Comparison of ENCODE assay signal across 9 mouse cellular contexts in the genomic region with DNA sequence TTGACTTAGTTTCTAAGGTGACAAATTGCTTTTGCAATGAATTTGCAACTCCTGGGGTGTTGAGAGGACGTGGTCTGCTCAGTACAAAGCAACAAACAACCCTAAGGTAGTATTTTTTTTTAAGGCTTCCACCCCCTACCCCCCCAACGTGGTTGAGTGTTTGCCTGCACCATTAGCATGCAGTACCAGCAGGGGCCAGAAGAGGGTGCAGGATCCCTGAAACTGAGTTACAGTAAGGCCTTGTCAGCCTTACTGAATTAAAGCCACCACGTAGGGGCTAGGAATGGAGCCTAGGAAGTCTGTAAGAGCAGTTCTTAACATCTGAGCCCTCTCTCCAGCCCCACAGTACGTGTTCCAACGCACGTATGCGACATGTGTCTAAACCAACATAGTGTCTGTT. TPM values are rescaled to one million over a fixed set of nuclear protein-coding genes. Genes with fewer than 3 reads are reported as not detected.
A peak's percentile ranks its signal among the peaks of the same experiment; 100 is the strongest.
DNase-seq lines count a peak whose midpoint lies in the region; ATAC-seq and TF ChIP-seq lines count a peak whose summit lies in the region.
"Had no signal": no experiment of that assay in that cellular context is flagged by ENCODE, and none has a peak within 500 bp of the region (broad histone marks: within the 10 kb centered on the region; RNA-seq: fewer than 3 reads in every experiment).

No protein-coding gene starts in this region.

- TF ChIP-seq EP300 in lung, postnatal 0 days (IDR thresholded peaks at IDR 0.05) = no peak

- H3K9me3 ChIP-seq in forebrain, embryonic 11.5 days (ENCODE audit: control insufficient read depth, low read length) = no peaks in the 10 kb centered on the region
- no peaks in the 10 kb centered on the region for H3K9me3 ChIP-seq in forebrain, embryonic 13.5 days (replicated peaks)
- no peaks in the 10 kb centered on the region for H3K9me3 ChIP-seq in lung, postnatal 0 days (ENCODE audit: low read length)

- H3K27me3 ChIP-seq in forebrain, embryonic 11.5 days (ENCODE audit: control insufficient read depth, insufficient read depth, low read length) = no peaks in the 10 kb centered on the region
- H3K27me3 ChIP-seq in forebrain, embryonic 13.5 days = no peaks in the 10 kb centered on the region
- H3K27me3 ChIP-seq in lung, postnatal 0 days (replicated peaks; ENCODE audit: insufficient read depth, low read length) = no peaks in the 10 kb centered on the region
- H3K27me3 ChIP-seq: limb, embryonic 12.5 days had no signal

- no peak overlapping the region for H3K27ac ChIP-seq in forebrain, embryonic 11.5 days (ENCODE audit: low read depth, low read length)
- no peak overlapping the region for H3K27ac ChIP-seq in forebrain, embryonic 13.5 days
- no peak overlapping the region for H3K27ac ChIP-seq in embryonic fibroblast, embryonic 13.5 days (ENCODE audit: insufficient read depth, low read length)
- no peak overlapping the region for H3K27ac ChIP-seq in lung, postnatal 0 days (ENCODE audit: low read length)
- H3K27ac ChIP-seq: limb, embryonic 12.5 days had no signal

- peak; percentile 84 for DNase-seq in forebrain, embryonic 11.5 days (ENCODE audit: low spot score)
- peak; percentile 20 for DNase-seq in lung, adult 2 months
- no peak for DNase-seq in lung, adult 18-20 months
- peak; percentile 84 for DNase-seq in R1 (ENCODE audit: low read depth, low spot score)
- DNase-seq in lung, postnatal 0 days (ENCODE audit: low spot score) = peak; percentile 56
- peak; percentile 34 for DNase-seq in testis, postnatal 14 days (ENCODE audit: low spot score)

- no peak for ATAC-seq in forebrain, embryonic 11.5 days (replicated peaks; ENCODE audit: low FRiP score)
- ATAC-seq in forebrain, embryonic 13.5 days = no peak
- ATAC-seq in lung, postnatal 0 days = no peak; the same call in 1 of the 2 replicates

- H3K4me3 ChIP-seq in forebrain, embryonic 11.5 days (ENCODE audit: low read depth, low read length) = no peak overlapping the region
- no peak overlapping the region for H3K4me3 ChIP-seq in forebrain, embryonic 13.5 days
- no peak overlapping the region for H3K4me3 ChIP-seq in lung, adult 2 months (replicated peaks; ENCODE audit: extremely low read depth, low read depth, low read length)
- H3K4me3 ChIP-seq in embryonic fibroblast, embryonic 13.5 days (ENCODE audit: insufficient read depth, low read length) = no peak overlapping the region
- H3K4me3 ChIP-seq in lung, postnatal 0 days (ENCODE audit: low read depth, low read length) = no peak overlapping the region
- H3K4me3 ChIP-seq: limb, embryonic 12.5 days had no signal

- peak; percentile 84 for TF ChIP-seq CTCF in lung, adult 2 months (IDR thresholded peaks at IDR 0.05; ENCODE audit: insufficient read depth, low read length)
- TF ChIP-seq CTCF in embryonic fibroblast, embryonic 13.5 days (IDR thresholded peaks at IDR 0.05; ENCODE audit: borderline replicate concordance, insufficient read depth, low read length) = peak; percentile 50; the same call in 1 of the 2 replicates
- peak; percentile 86 for TF ChIP-seq CTCF in lung, postnatal 0 days (IDR thresholded peaks at IDR 0.05)

- WGBS in forebrain, embryonic 11.5 days = 36% methylated on average over 7 of the region's 7 CpGs
- 24% methylated on average over 7 of the region's 7 CpGs for WGBS in forebrain, embryonic 13.5 days
- WGBS in lung, adult 2 months = 34% methylated on average over 7 of the region's 7 CpGs
- WGBS in lung, postnatal 0 days = 25% methylated on average over 7 of the region's 7 CpGs

- H3K4me2 ChIP-seq in forebrain, embryonic 11.5 days (ENCODE audit: low read depth, low read length, severe bottlenecking) = no peak overlapping the region
- no peak overlapping the region for H3K4me2 ChIP-seq in forebrain, embryonic 13.5 days
- no peak overlapping the region for H3K4me2 ChIP-seq in lung, postnatal 0 days (replicated peaks; ENCODE audit: low read depth, low read length)
- H3K4me2 ChIP-seq: limb, embryonic 12.5 days had no signal

- no peaks in the 10 kb centered on the region for H3K36me3 ChIP-seq in forebrain, embryonic 11.5 days (ENCODE audit: control insufficient read depth, insufficient read depth, low read length)
- no peaks in the 10 kb centered on the region for H3K36me3 ChIP-seq in forebrain, embryonic 13.5 days (ENCODE audit: poor library complexity, severe bottlenecking)
- no peaks in the 10 kb centered on the region for H3K36me3 ChIP-seq in lung, postnatal 0 days (ENCODE audit: insufficient read depth, low read length)
- H3K36me3 ChIP-seq: limb, embryonic 12.5 days had no signal

- TF ChIP-seq POLR2A in lung, adult 2 months (IDR thresholded peaks at IDR 0.05; ENCODE audit: borderline replicate concordance, extremely low read depth, low read depth, low read length) = no peak
- TF ChIP-seq POLR2A in embryonic fibroblast, embryonic 13.5 days (IDR thresholded peaks at IDR 0.05; ENCODE audit: low read depth, low read length) = no peak

- H3K4me1 ChIP-seq in forebrain, embryonic 11.5 days (replicated peaks; ENCODE audit: control insufficient read depth, insufficient read depth, low read length) = no peaks in the 10 kb centered on the region
- no peaks in the 10 kb centered on the region for H3K4me1 ChIP-seq in forebrain, embryonic 13.5 days
- no peaks in the 10 kb centered on the region for H3K4me1 ChIP-seq in lung, adult 2 months (ENCODE audit: control insufficient read depth, insufficient read depth, low read length)
- H3K4me1 ChIP-seq in embryonic fibroblast, embryonic 13.5 days (ENCODE audit: control insufficient read depth, insufficient read depth, low read length) = no peaks in the 10 kb centered on the region
- no peaks in the 10 kb centered on the region for H3K4me1 ChIP-seq in lung, postnatal 0 days (ENCODE audit: insufficient read depth, low read depth, low read length)

- H3K9ac ChIP-seq in forebrain, embryonic 11.5 days (ENCODE audit: low read length) = no peak overlapping the region
- H3K9ac ChIP-seq in forebrain, embryonic 13.5 days = no peak overlapping the region
- H3K9ac ChIP-seq in lung, postnatal 0 days (replicated peaks; ENCODE audit: low read depth) = no peak overlapping the region
- H3K9ac ChIP-seq: limb, embryonic 12.5 days had no signal

RNA-seq across cellular contexts. Expression of a gene that starts 3.5 kb away (rescaled TPM):
- 0.09 and 0.23 TPM in 2 replicates for polyA plus RNA-seq in forebrain, embryonic 11.5 days (2014; fragmentation: Nextera tagmentation; extraction: Ambion mirVana)
- 0.40 and 0.57 TPM in 2 replicates for polyA plus RNA-seq in forebrain, embryonic 13.5 days (2015; fragmentation: Nextera tagmentation; extraction: Ambion mirVana)
- 0.72 and 1.3 TPM in 2 replicates for polyA plus RNA-seq in lung, adult 2 months (2012; rRNA removed)
- polyA plus RNA-seq in embryonic fibroblast, embryonic 13.5 days (2011; ENCODE audit: insufficient read length, low read depth, missing spikeins) = not detected in 2 replicates
- polyA plus RNA-seq in lung, postnatal 0 days (2015; fragmentation: Nextera tagmentation; extraction: Ambion mirVana) = 0.21 TPM in 2 replicates

RNA-seq across cellular contexts. Expression of a gene that starts 29.8 kb away (rescaled TPM):
- not detected in 2 replicates for polyA plus RNA-seq in forebrain, embryonic 11.5 days (2014; fragmentation: Nextera tagmentation; extraction: Ambion mirVana)
- 0.22 and 0.67 TPM in 2 replicates for polyA plus RNA-seq in forebrain, embryonic 13.5 days (2015; fragmentation: Nextera tagmentation; extraction: Ambion mirVana)
- 3.3 and 3.6 TPM in 2 replicates for polyA plus RNA-seq in lung, adult 2 months (2012; rRNA removed)
- polyA plus RNA-seq in embryonic fibroblast, embryonic 13.5 days (2011; ENCODE audit: insufficient read length, low read depth, missing spikeins) = not detected in 2 replicates
- polyA plus RNA-seq in lung, postnatal 0 days (2015; fragmentation: Nextera tagmentation; extraction: Ambion mirVana) = 2.0 TPM in 2 replicates
- polyA plus RNA-seq: limb, embryonic 12.5 days had no signal

RNA-seq across cellular contexts. Expression of a gene that starts 30.2 kb away (rescaled TPM):
- polyA plus RNA-seq in forebrain, embryonic 11.5 days (2014; fragmentation: Nextera tagmentation; extraction: Ambion mirVana) = 191 and 197 TPM in 2 replicates
- polyA plus RNA-seq in forebrain, embryonic 13.5 days (2015; fragmentation: Nextera tagmentation; extraction: Ambion mirVana) = 118 and 124 TPM in 2 replicates
- polyA plus RNA-seq in lung, adult 2 months (2012; rRNA removed) = 2.3 and 3.1 TPM in 2 replicates
- polyA plus RNA-seq in embryonic fibroblast, embryonic 13.5 days (2011; ENCODE audit: insufficient read length, low read depth, missing spikeins) = 36.6 and 44.3 TPM in 2 replicates
- 4.6 and 6.5 TPM in 2 replicates for polyA plus RNA-seq in lung, postnatal 0 days (2015; fragmentation: Nextera tagmentation; extraction: Ambion mirVana)

RNA-seq across cellular contexts. Expression of a gene that starts 56.6 kb away (rescaled TPM):
- 126 and 135 TPM in 2 replicates for polyA plus RNA-seq in forebrain, embryonic 11.5 days (2014; fragmentation: Nextera tagmentation; extraction: Ambion mirVana)
- 140 and 148 TPM in 2 replicates for polyA plus RNA-seq in forebrain, embryonic 13.5 days (2015; fragmentation: Nextera tagmentation; extraction: Ambion mirVana)
- 52.0 and 59.1 TPM in 2 replicates for polyA plus RNA-seq in lung, adult 2 months (2012; rRNA removed)
- 80.2 and 83.0 TPM in 2 replicates for polyA plus RNA-seq in embryonic fibroblast, embryonic 13.5 days (2011; ENCODE audit: insufficient read length, low read depth, missing spikeins)
- 72.9 and 79.2 TPM in 2 replicates for polyA plus RNA-seq in lung, postnatal 0 days (2015; fragmentation: Nextera tagmentation; extraction: Ambion mirVana)

RNA-seq across cellular contexts. Expression of a gene that starts 56.7 kb away (rescaled TPM):
- 25.3 and 27.0 TPM in 2 replicates for polyA plus RNA-seq in forebrain, embryonic 11.5 days (2014; fragmentation: Nextera tagmentation; extraction: Ambion mirVana)
- 15.1 and 15.7 TPM in 2 replicates for polyA plus RNA-seq in forebrain, embryonic 13.5 days (2015; fragmentation: Nextera tagmentation; extraction: Ambion mirVana)
- 0.67 and 0.85 TPM in 2 replicates for polyA plus RNA-seq in lung, adult 2 months (2012; rRNA removed)
- polyA plus RNA-seq in embryonic fibroblast, embryonic 13.5 days (2011; ENCODE audit: insufficient read length, low read depth, missing spikeins) = 4.0 and 4.8 TPM in 2 replicates
- polyA plus RNA-seq in lung, postnatal 0 days (2015; fragmentation: Nextera tagmentation; extraction: Ambion mirVana) = 2.6 and 2.9 TPM in 2 replicates

Comparison
In these comparisons a context has a peak if more than half of its experiments do, and no peak if none do; other contexts are left out.
1. DNase-seq: peak in forebrain, embryonic 11.5 days (single experiment), lung, adult 2 months (single experiment), R1 (single experiment), lung, postnatal 0 days (single experiment) and testis, postnatal 14 days (single experiment); none in lung, adult 18-20 months (0 of 2).
2. Peak in every context shown above with its lines, with median percentiles within 50 percentile points of each other: CTCF ChIP-seq.